Mouse (Mus musculus) layer of hippocampus, adult 2 months (tissue): ENCODE data around the gene 1700061G19Rik. TPM values are rescaled to one million over a fixed set of nuclear protein-coding genes. Genes with fewer than 3 reads are reported as not detected.
"Not testable (repeated sequence)": the region's sequence is repeated elsewhere in the genome, so short reads cannot be mapped to it uniquely, and the experiment has no call there.

Source experiments
- DNase-seq, 2 experiments: peaks; one replicate each; pipeline ENCODE4 v3.0.0; 2022; ENCODE audit warnings: low spot score in 2 of 2
- H3K27ac ChIP-seq: fragments of 200-600 bp; 2 replicates; pipeline ENCODE4 v1.8.1; 2022
- H3K4me3 ChIP-seq: fragments of 200-600 bp; 2 replicates; pipeline ENCODE4 v1.8.1; 2022; ENCODE audit warnings: mild to moderate bottlenecking
- CTCF ChIP-seq: fragments of 200-600 bp; conservative IDR thresholded peaks from 2 replicates; pipeline ENCODE4 v1.8.1; 2022; ENCODE audit warnings: antibody characterized with exemption, mild to moderate bottlenecking, moderate library complexity
- total RNA-seq, 2 experiments: library from RNA; stranded (reverse); gene quantifications; 2 replicates each; pipeline ENCODE4 v1.2.3; 2021

The 1700061G19Rik gene
- total RNA-seq, 2 experiments from 2014 or later: 0.13 to 0.22 TPM

DNA sequence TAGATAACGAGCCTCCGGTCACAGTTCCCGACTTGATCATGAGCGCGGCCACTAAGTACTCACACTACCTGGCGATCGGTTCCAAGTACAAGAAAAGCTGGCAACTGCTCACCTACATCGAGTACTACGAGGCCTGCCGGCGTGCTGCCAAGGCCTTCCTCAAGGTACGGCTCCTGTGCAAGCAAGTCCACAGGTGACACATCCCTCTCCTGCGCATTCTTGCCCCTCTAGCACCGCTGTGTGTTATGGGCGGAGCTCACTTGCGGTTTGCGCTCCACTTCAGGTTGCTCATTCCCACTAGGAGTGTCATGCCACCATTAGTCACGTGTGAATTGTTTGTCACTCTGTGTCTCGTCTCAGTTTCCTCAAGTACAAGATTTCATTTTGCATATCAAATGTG, 2.1 kb downstream of the 1700061G19Rik start:
- no peak for DNase-seq
- Histone ChIP-seq H3K4me3 (no peak overlapping the region), H3K27ac (no peak overlapping the region)
- no peak for TF ChIP-seq CTCF

DNA sequence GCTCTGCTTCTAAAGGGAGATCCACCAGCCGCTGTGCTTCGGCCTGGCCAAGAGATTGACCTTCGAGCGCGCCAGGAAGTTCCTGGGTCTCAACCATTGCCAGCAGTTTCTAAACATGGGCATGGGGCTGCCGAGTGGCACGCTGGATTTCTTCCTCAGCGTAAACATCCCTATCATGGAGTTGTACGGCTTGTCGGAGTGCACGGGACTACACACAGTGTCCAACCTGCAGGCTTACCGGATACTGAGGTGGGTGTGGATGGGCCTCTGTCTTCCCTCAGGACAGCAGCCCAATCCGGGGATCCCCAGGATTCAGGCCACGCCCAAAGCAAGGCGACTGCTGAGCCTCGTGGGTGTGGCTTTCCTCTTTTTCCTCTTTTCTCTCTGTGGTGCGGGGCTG, 8.3 kb downstream of the 1700061G19Rik start:
- Histone ChIP-seq H3K27ac (peak overlapping the region; percentile 47), H3K4me3 (peak overlapping the region; percentile 42)
- no peak for TF ChIP-seq CTCF
- DNase-seq: peak in 1 of 2 experiments; percentile 21

DNA sequence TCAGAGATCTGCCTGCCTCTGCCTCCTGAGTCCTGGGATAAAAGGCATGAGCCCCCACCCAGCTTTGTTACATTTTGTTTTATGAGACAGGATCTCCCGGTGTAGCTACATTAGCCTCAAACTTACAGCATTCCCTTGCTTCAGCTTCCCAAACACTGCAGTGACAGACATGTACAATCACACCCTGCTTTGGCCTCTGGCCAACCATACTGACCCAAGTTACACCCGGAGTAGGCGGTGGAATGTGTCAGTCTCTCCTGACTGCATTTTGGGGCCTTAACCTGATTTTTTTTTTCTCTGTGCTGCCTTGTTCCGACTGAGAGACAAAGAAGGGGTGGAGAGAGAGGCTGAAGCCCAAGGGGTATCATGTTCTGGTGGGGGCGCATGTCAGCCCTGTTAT, 9.1 kb downstream of the 1700061G19Rik start:
- TF ChIP-seq CTCF: no peak
- no peak overlapping the region for H3K27ac ChIP-seq
- H3K4me3 ChIP-seq: no peak overlapping the region
- no peak for DNase-seq

DNA sequence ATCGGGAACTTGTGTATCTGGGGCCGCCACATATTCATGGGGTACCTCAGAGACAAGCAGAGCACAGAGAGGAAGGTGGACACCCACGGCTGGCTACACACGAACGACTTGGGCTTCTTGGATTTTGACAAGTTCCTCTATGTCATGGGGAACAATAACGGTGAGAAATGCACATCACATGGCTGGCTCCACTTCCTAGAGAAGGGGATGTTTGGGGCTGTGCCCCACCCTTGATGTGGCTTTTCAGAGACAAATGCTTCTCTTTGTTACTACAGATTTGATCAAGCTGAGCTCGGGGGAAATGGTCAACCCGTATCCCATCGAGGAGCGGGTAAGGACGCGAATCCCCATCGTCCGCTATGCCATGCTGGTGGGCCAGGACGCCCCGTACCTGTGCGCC, 9.5 kb downstream of the 1700061G19Rik start:
- TF ChIP-seq CTCF: no peak
- Histone ChIP-seq H3K27ac (no peak overlapping the region), H3K4me3 (no peak overlapping the region)
- no peak for DNase-seq

DNA sequence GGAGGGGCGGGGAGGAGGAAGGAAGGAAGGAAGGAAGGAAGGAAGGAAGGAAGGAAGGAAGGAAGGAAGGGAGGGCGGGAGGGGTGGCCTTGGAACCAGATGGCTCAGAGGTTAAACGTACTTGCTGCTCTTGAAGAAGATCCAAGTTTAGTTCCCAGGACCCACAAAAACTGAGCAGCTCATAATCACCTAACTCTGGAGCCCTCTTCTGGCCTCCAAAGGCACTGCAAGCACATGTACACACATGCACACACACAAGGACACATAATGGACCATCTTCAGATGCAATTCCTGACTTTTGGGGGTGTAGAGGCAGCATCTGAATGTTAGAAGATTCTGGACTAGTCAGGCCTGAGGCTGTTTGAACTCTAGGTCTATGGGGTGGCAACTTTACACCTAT, 12.8 kb downstream of the 1700061G19Rik start:
- DNase-seq: no peak
- Histone ChIP-seq H3K4me3 (no peak overlapping the region), H3K27ac (no peak overlapping the region)
- peak; percentile 57 for TF ChIP-seq CTCF

DNA sequence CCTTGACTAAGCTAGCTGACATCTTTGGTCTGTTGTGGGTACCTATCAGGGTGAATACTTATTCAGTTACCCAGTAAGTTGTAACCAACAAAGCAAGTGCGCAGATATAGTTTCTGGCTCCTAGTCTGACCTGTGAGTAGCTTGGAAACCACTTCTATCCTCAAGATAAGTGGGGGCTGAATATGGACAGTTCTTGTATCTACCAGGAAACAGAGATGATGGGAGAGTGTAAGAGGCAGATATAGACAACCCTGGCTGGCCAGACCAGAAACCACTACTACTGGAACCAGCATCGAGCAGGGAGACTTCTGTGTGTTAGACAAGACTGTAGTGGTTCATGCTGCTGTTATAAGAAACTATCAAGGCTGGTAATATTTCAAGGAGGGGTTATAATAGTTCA, 14.7 kb downstream of the 1700061G19Rik start:
- TF ChIP-seq CTCF: no peak
- Histone ChIP-seq H3K27ac (no peak overlapping the region), H3K4me3 (no peak overlapping the region)
- DNase-seq: no peak

DNA sequence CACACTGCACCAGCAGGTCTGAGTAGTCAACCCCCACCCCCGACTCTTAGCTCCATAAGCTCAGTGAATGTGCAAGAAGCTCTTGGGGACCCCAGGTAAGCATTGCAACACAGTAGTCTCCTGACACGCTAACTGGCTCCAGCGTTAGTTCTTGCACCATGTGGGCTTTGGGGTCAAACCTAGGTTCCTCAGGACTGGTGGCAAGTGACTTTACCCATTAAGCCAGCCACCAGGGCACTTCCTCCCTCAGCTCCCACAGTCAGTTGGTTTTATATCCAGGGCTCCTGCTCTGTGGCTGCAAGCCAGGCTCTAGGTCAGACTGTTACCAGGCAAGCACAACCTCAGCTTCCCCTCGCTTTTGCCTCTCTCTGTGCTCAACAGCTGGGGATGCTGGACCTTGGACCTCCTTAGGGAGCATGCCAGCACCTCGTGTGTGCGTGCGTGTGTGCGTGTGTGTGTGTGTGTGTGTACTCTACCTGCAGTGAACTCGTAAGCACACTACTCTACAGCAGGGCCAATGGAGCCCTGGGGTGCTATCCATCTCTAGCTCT, 20.2 kb downstream of the 1700061G19Rik start:
- no peak for TF ChIP-seq CTCF
- no peak for DNase-seq
- Histone ChIP-seq H3K27ac (peak overlapping the region; percentile 87), H3K4me3 (no peak overlapping the region)

DNA sequence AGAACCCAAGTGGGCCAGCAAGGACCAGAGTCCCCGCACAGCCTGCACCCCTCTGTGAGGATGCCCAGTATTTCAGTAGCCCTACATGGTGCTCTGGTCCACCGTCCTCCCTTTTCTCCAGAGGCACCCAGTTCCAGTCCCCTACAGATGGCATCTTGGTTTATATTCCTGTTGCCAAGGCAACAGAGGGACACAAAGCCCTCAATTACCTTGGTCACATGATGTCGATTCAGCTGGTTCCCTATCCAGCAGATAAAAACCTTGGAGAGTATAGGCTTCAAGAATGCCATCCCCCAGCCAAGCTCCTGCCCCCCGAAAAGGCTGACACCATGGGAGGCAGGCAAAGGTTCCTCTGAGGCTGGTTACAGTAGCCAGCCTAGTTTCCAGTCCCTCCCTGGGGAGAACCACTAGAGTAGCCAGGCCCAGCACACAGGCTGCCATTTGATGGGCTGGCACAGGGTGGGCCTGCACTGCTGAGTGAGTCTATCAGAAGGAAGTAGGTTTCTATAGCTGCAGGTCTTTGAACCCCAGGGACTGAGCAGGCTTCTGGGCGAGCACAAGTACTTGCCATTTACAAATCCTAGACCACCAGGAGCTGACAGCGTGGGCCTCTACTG, 21.3 kb downstream of the 1700061G19Rik start:
- Histone ChIP-seq H3K4me3 (peak overlapping the region; percentile 8; the same call in 1 of the 2 replicates), H3K27ac (peak overlapping the region; percentile 87)
- no peak for TF ChIP-seq CTCF
- DNase-seq: peak; percentile 34 to 63

DNA sequence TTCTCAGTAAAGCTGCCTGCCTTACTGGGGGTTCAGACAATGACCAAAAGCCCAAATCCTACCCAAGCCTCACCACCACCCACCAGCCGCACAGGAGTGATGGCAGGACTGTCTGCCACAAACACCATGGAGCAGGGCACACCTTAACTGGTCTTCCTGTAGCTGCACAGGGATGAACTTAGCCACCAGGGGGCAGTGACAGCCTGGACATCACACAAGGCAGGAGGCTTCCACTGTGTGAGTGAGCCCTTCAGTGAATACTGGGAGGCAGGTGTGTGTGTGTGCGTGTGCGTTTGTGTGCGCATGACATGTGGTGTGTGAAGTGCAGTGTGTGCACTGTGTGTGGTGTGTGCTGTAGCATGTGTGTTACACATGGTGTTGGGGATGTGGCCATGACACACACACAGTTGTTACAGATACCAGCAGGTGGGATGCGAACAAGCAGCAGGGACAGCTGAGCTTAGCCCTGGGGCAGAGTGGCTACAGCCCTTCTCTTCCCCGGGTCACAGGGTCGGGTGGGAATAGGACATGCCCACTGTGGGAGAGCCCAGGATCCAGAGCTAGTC, 22.4 kb downstream of the 1700061G19Rik start:
- H3K27ac ChIP-seq: peak overlapping the region; percentile 87
- DNase-seq: peak; percentile 85 to 88
- H3K4me3 ChIP-seq: no peak overlapping the region
- TF ChIP-seq CTCF: peak; percentile 91

DNA sequence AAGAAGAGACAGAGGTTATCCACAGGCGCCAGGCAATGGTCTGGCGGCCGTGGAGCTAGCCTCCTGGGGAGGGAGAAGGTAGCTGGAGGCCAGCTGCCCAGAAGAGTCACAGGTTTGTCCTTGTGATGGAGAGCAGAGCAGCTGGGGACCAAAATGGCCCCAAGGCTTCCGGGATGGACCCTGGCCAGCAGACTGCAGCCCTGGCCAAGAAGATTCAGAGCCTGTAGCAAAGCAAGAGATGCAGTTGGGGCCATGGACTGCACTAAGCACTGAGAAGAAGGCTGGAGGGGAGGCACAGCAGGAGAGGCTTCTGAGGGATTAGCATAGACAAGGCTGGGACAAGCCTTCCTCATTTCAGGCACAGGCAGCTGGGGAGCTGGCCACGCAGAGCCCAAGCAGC, 27.4 kb downstream of the 1700061G19Rik start:
- Histone ChIP-seq H3K27ac (no peak overlapping the region), H3K4me3 (no peak overlapping the region)
- DNase-seq: no peak
- TF ChIP-seq CTCF: no peak

DNA sequence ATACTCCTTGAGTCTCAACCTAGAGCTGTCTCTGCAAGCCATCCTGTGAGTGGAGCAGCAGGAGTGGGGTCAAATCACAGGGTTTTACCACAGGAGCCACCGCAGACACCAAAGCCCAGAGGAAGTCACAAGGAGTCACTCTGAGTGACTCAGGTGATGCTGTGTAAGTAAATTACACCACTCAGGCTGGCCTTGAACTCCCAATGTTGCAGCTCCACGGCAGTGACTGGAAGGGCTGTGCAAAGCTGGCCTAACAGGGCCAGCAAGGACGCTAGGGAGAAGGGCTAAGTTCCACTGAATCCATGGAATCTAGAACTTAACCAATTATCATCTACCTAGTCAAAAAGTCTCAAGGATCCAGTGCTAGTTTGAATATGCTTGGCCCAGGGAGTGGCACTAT, 30.9 kb downstream of the 1700061G19Rik start:
- no peak for TF ChIP-seq CTCF
- H3K4me3 ChIP-seq: no peak overlapping the region
- no peak for DNase-seq
- H3K27ac ChIP-seq: no peak overlapping the region

DNA sequence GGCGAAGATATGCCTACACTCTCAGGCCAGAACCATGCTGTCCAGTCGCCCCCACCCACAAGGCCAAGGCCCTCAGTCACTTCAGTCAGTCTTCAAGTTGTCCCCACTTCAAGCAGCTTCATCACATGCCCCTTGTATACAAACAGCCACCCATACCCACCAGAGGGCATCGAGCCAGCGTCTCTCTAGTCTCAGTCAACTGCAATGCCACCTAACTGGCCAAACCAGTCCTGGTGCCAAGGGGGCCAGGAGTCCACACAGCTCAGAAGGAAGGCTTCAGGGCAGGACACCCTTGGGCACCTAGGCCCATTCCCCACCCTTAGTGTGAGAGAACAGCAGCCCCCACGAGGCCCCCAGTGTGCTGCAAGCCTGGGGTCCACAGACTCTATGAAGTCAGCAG, 31.8 kb downstream of the 1700061G19Rik start:
- H3K27ac ChIP-seq: no peak overlapping the region

DNA sequence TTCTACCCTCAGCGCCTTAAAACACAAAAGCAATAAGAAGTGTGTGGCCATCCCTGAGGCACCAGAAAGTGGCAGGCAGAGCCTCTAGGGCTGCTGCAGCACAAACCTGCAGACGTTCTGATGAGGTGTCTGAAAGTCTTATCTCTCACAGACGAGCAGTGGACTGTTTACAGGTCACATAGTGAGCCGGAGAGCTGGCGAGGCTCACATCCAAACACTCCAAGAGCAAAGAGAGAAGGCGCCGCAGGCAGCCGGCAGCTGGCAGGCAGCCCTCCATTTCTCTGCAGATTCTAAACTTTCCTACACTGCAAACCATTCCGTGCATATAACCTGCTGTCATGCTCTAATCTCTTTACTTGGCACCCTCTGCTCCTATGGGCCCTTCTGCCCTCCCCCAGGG, 32.6 kb downstream of the 1700061G19Rik start:
- TF ChIP-seq CTCF: no peak
- H3K27ac ChIP-seq: no peak overlapping the region

More for the DNA sequence above, 31.8 kb downstream of the 1700061G19Rik start:
- DNase-seq: no peak
- H3K4me3 ChIP-seq: no peak overlapping the region
- TF ChIP-seq CTCF: no peak

DNA sequence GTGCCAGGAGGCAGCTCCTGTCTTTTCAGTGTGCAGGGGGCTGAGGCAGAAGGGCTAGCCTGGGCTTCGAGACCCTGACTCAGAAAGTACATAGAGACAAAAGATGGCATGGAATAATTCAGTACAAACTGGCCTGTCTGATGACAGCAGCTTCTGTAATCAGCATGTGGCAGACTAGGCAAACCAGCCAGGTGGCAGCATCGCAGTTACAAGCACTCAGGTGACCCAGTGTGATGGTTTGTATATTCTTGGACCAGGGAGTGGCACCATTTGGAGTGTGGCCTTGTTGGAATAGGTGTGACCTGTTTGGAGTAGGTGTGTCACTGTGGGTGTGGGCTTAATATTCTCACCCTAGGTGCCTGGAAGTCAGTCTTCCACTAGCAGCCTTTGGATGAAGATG, 34.5 kb downstream of the 1700061G19Rik start:
- DNase-seq, H3K4me3 ChIP-seq: not testable (repeated sequence)
- H3K27ac ChIP-seq: peak overlapping the region; percentile 40; the same call in 1 of the 2 replicates

More for the DNA sequence above, 32.6 kb downstream of the 1700061G19Rik start:
- H3K4me3 ChIP-seq: no peak overlapping the region
- DNase-seq: no peak
